Mouse (Mus musculus): ENCODE measurements around the gene Hist1h2be. TPM values are rescaled to one million over a fixed set of nuclear protein-coding genes. Genes with fewer than 3 reads are reported as not detected.
"Not testable (repeated sequence)": the region's sequence is repeated elsewhere in the genome, so short reads cannot be mapped to it uniquely, and the experiment has no call there.

Hist1h2be gene
- polyA plus RNA-seq, 1 experiment from 2014 or later = 1.6 TPM

DNA sequence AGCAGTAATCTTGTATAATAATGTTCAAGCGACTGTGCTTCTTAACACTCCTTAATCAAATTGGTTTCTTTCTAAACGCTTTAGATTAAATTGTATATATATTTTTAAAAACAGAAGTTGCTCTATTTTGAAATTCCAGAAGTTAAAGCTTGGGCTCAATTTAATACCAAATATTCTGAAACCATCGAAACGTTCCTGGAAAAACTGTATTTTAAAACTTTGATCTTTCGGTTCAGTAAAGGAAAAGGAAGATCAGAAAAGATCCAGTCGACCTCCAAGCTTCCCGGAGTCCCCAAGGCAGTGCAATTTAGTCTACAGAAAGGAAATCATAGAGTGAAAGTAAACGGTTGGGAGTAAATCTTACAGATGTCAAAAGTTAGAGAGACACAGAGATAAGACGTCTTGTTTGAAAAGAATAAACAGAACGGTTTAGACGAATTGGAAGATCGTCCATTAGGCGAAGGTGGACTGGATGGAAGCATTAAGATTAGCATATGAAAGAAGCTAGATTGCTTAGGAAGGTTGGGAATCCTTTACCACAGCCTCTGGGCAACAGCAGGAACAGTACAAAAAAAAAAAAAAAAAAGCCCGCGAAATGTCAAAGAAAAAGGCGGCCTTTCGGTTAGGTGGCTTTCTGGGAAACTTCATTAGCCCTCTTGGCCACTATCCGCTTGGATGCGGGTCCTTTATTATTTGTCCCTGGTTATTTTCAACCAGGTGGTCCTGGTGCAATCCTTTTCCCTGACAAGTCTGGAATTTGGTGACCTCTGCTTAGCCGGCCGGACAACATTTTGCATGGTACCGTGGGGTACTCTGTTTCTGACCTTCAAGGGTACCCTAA lies 34.6 kb downstream of the Hist1h2be start:
- peak overlapping the region; percentile 55 for H3K9ac ChIP-seq
- H3K36me3 ChIP-seq = no peaks in the 10 kb centered on the region
- H3K27ac ChIP-seq = peak overlapping the region; percentile 81
- H3K4me3 ChIP-seq = peak overlapping the region; percentile 47
- WGBS = 2% methylated on average over 22 of the region's 22 CpGs
- H3K27me3 ChIP-seq = no peaks in the 10 kb centered on the region
- H3K9me3 ChIP-seq = no peaks in the 10 kb centered on the region
- ATAC-seq (ENCODE audit: low FRiP score) = no peak
- peaks cover 32% of the 10 kb centered on the region for H3K4me1 ChIP-seq (replicated peaks)
- peak overlapping the region; percentile 82 for H3K4me2 ChIP-seq

DNA sequence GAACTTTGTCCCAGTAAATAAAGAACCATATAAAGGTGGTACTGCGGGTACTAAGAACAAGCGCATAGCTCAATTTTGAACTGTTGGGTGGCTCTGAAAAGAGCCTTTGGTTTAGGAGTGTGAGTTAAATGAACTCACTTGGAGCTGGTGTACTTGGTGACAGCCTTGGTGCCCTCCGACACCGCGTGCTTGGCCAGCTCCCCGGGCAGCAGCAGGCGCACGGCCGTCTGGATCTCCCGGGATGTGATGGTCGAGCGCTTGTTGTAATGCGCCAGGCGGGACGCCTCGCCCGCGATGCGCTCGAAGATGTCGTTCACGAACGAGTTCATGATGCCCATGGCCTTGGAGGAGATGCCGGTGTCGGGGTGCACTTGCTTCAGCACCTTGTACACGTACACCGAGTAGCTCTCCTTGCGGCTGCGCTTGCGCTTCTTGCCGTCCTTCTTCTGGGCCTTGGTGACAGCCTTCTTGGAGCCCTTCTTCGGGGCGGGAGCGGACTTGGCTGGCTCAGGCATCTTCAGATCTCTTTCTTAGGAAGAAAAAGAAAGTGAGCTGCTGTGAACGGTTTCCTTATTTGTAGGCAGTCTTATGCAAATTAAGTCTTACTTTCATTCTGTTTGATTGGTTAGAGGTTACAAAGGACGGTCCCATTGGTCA lies 35.4 kb downstream of the Hist1h2be start:
- Histone ChIP-seq H3K4me1 (replicated peaks) (peaks cover 32% of the 10 kb centered on the region), H3K4me3 (peak overlapping the region; percentile 47), H3K27ac (peak overlapping the region; percentile 95), H3K4me2 (peak overlapping the region; percentile 82), H3K9ac (peak overlapping the region; percentile 80)
- peak; percentile 90 for ATAC-seq (ENCODE audit: low FRiP score)
- not testable (repeated sequence) for H3K36me3 ChIP-seq, H3K27me3 ChIP-seq, H3K9me3 ChIP-seq
- WGBS = under 1% methylated on average over 33 of the region's 36 CpGs

DNA sequence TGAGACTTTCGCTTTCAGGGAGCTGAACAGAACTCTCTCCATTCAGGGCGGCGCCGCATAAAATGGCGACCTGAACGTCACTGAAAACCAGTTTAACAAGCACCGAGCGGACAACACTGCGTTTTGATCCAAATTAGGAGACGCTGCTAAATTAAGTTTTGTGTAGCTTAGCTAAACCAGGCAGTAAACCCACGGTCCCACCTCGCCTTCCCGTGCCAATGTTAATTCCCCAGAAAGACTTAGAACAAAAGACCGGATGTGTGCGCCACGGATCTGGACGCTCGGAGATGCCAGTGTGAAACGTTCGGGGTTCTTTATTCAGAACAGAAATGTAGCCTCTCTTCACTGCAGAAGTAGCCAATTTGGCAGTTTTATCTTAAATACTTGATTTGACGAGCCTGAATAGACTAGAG lies 35.9 kb downstream of the Hist1h2be start:
- no peaks in the 10 kb centered on the region for H3K9me3 ChIP-seq
- ATAC-seq (ENCODE audit: low FRiP score) = peak; percentile 2; the same call in 1 of the 2 replicates

GRCm38 (mm10) chr13:23584331-23584730 lies 36.6 kb downstream of the Hist1h2be start:
- Histone ChIP-seq H3K4me1 (replicated peaks) (peaks cover 32% of the 10 kb centered on the region), H3K27me3 (no peaks in the 10 kb centered on the region), H3K9me3 (no peaks in the 10 kb centered on the region), H3K4me2 (peak overlapping the region; percentile 82), H3K4me3 (peak overlapping the region; percentile 47), H3K27ac (peak overlapping the region; percentile 95), H3K9ac (peak overlapping the region; percentile 80), H3K36me3 (no peaks in the 10 kb centered on the region)
- ATAC-seq (ENCODE audit: low FRiP score) = no peak

More for the DNA sequence above, 35.9 kb downstream of the Hist1h2be start:
- peak overlapping the region; percentile 47 for H3K4me3 ChIP-seq
- under 1% methylated on average over 21 of the region's 21 CpGs for WGBS
- H3K9ac ChIP-seq = peak overlapping the region; percentile 80
- H3K4me2 ChIP-seq = peak overlapping the region; percentile 82
- H3K36me3 ChIP-seq = no peaks in the 10 kb centered on the region
- peak overlapping the region; percentile 95 for H3K27ac ChIP-seq
- H3K27me3 ChIP-seq = no peaks in the 10 kb centered on the region
- peaks cover 32% of the 10 kb centered on the region for H3K4me1 ChIP-seq (replicated peaks)

GRCm38 (mm10) chr13:23583387-23584068 lies 37.4 kb downstream of the Hist1h2be start:
- no peak overlapping the region for H3K9ac ChIP-seq
- H3K4me2 ChIP-seq = peak overlapping the region; percentile 82; the same call in 1 of the 2 replicates
- H3K27ac ChIP-seq = peak overlapping the region; percentile 31; the same call in 1 of the 2 replicates
- peaks cover 32% of the 10 kb centered on the region for H3K4me1 ChIP-seq (replicated peaks)
- H3K4me3 ChIP-seq = no peak overlapping the region
- H3K9me3 ChIP-seq = no peaks in the 10 kb centered on the region
- no peaks in the 10 kb centered on the region for H3K27me3 ChIP-seq
- no peaks in the 10 kb centered on the region for H3K36me3 ChIP-seq
- no peak for ATAC-seq (ENCODE audit: low FRiP score)

DNA sequence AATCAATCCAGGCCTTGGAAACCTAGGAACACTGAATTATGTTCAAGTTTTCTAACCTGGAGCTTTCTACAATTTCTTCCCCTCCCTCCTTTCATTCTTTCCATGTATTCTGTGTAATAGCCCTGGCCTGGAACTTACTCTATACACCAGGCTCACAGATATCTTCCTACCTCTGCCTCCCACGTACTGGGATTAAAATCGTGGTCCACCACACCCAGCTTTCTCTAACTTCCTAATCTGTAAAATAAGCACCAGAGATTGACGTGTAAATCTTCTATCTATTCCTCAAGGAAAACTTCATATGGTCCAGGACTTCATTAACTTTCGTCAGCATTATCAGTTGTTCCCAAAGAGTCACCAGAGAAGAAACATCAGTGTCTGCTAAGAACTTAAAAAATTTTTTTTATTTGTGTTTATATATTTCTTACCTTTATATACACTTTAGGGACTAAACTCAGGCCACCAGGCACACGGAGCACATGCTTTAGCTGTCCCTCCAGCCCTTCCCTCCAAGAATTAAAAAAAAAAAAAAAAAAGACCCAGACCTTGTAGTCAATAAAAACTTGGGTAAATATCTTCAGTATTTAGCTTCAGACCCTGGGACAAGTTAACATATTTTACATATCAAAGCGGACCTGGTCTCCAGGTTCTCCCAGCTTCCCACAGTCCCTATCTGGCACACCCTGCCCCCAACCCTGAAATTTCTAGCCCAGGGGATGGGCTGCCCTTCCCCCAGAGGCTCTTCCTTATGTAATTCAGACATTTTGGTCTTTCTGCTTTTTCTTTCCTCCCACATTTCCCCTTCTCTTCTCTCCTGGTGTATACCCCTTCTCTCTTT lies 38.5 kb downstream of the Hist1h2be start:
- H3K4me1 ChIP-seq (replicated peaks) = peaks cover 32% of the 10 kb centered on the region
- ATAC-seq (ENCODE audit: low FRiP score) = no peak
- H3K27me3 ChIP-seq = no peaks in the 10 kb centered on the region
- peak overlapping the region; percentile 92 for H3K4me2 ChIP-seq
- H3K36me3 ChIP-seq = no peaks in the 10 kb centered on the region
- WGBS = 6% methylated on average over 6 of the region's 6 CpGs
- H3K4me3 ChIP-seq = peak overlapping the region; percentile 50
- no peaks in the 10 kb centered on the region for H3K9me3 ChIP-seq
- peak overlapping the region; percentile 79 for H3K9ac ChIP-seq
- H3K27ac ChIP-seq = peak overlapping the region; percentile 89

- peak within 1 kb of the TSS; percentile 89 for H3K27ac ChIP-seq
- H3K9ac ChIP-seq = peak within 1 kb of the TSS; percentile 79
- no peaks in the 10 kb centered on the region for H3K27me3 ChIP-seq
- peak; percentile 91 for ATAC-seq (ENCODE audit: low FRiP score)
- WGBS = under 1% methylated on average over 43 of the region's 43 CpGs
- H3K4me3 ChIP-seq = peak within 1 kb of the TSS; percentile 50
- no peaks in the 10 kb centered on the region for H3K36me3 ChIP-seq
- peaks cover 37% of the 10 kb centered on the region for H3K4me1 ChIP-seq (replicated peaks)
- no peaks in the 10 kb centered on the region for H3K9me3 ChIP-seq
- peak within 1 kb of the TSS; percentile 92 for H3K4me2 ChIP-seq
These were observed 39.3 kb downstream of the Hist1h2be start, which contains the start of gene Hist1h4d for GRCm38 (mm10) chr13:23581408-23582218. Hist1h4d (plus strand) TSS chr13:23581598.

DNA sequence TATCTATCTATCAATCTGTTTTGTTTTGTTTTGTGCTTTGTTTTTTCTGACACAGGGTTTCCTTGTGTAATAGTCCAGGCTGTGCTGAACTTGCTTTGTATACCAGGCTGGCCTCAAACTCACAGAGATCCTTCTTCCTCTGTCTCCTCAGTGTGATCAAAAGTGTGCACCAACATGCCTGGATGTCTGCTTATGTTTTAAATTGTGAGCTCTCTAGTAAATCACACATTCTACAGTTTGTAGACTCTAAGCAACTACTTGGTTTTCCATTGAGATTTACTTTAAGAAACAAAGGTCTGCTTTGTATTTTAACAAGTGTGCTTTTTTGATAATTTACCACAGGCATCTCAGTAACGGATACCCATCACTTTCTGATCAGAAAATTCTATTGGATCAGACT lies 43.1 kb downstream of the Hist1h2be start:
- H3K4me2 ChIP-seq = no peak overlapping the region
- WGBS = 90% methylated on average over 1 of the region's 1 CpGs
- no peak overlapping the region for H3K9ac ChIP-seq
- no peaks in the 10 kb centered on the region for H3K9me3 ChIP-seq
- no peak overlapping the region for H3K4me3 ChIP-seq
- H3K27me3 ChIP-seq = no peaks in the 10 kb centered on the region
- peaks cover 36% of the 10 kb centered on the region for H3K4me1 ChIP-seq (replicated peaks)
- no peaks in the 10 kb centered on the region for H3K36me3 ChIP-seq
- H3K27ac ChIP-seq = no peak overlapping the region
- ATAC-seq (ENCODE audit: low FRiP score) = no peak

- ATAC-seq (ENCODE audit: low FRiP score) = no peak
- Histone ChIP-seq H3K9ac (peak overlapping the region; percentile 77; the same call in 1 of the 2 replicates), H3K27me3 (no peaks in the 10 kb centered on the region), H3K27ac (0 out of 2 replicates have a peak overlapping the region, but pooled peaks have one; percentile 82), H3K4me3 (peak overlapping the region; percentile 42; the same call in 1 of the 2 replicates), H3K9me3 (no peaks in the 10 kb centered on the region), H3K4me2 (peak overlapping the region; percentile 69), H3K4me1 (replicated peaks) (peaks cover 37% of the 10 kb centered on the region), H3K36me3 (no peaks in the 10 kb centered on the region)
- 53% methylated on average over 6 of the region's 6 CpGs for WGBS
These were observed 43.9 kb downstream of the Hist1h2be start for GRCm38 (mm10) chr13:23576906-23577639.

DNA sequence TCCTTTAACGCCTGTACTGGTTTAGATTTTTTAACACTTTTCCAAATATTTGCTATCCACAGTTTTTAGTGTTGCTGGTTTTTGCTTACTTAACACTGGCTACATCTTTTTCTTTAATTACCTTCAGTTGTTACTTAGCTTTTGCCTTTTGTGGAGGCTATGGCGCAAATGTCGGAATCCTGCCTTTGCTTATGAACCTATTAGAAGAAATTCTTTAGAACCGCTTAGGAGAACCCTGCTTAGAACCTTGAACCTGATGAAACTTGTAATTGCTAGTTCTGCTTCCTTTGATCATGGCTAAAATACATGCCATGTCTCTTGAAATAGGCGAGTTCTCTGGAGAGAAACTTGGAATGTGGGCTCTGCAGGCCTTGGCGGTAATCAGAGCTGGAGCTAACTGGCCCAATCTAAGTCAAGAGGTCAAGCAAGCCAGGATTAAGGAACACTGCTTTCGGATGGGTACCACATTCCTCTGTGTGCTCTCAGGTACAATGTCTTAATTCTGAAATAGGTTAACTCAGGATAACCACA lies 44.5 kb downstream of the Hist1h2be start:
- Histone ChIP-seq H3K4me2 (peak overlapping the region; percentile 69), H3K27me3 (no peaks in the 10 kb centered on the region), H3K4me1 (replicated peaks) (peaks cover 37% of the 10 kb centered on the region), H3K9ac (peak overlapping the region; percentile 77), H3K36me3 (no peaks in the 10 kb centered on the region), H3K27ac (peak overlapping the region; percentile 82; the same call in 1 of the 2 replicates), H3K4me3 (peak overlapping the region; percentile 42), H3K9me3 (no peaks in the 10 kb centered on the region)
- ATAC-seq (ENCODE audit: low FRiP score) = no peak
- 3% methylated on average over 7 of the region's 7 CpGs for WGBS

All from hindbrain, embryonic 13.5 days (tissue).